Mouse (Mus musculus) MN1 (cell line): ENCODE data around the gene Thsd4.
"Not testable (repeated sequence)": the region's sequence is repeated elsewhere in the genome, so short reads cannot be mapped to it uniquely, and the experiment has no call there.

Experiments
- DNase-seq: peaks from one replicate; pipeline ENCODE4 v3.0.0-alpha.2; 2016; ENCODE audit warnings: low spot score

The Thsd4 gene

DNA sequence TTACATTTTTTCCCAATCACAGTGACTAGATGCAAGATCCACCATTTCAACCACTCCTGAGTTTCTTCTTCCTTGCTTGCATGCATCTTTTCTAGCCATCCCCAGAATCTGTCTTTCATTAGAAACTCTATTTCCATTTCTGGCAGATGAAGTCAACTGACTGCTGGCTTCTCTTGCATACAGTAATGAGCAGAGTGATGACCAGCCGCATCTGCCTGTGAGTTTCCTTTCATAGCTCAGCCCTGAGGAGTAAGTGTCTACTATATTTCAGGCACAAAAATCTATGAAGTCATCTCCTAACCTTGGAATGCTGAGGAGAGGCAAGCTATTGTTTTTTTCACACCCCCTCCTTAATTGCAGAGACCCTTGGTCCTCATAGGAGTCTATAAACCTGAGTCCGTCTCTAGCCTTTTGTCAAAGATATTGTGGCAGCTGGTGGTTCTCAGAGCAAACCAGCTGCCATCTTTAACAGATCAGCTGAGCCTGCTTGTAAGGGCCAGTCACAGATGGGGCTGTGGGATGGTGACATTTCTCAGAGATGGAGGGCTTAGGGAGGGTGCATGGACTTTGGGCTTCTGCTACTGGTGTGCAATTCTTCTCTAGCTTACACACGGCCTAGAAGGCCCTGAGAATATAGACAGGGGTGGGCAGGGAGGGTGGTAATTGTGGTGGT, 535.8 kb downstream of the Thsd4 start:
- no peak for DNase-seq

DNA sequence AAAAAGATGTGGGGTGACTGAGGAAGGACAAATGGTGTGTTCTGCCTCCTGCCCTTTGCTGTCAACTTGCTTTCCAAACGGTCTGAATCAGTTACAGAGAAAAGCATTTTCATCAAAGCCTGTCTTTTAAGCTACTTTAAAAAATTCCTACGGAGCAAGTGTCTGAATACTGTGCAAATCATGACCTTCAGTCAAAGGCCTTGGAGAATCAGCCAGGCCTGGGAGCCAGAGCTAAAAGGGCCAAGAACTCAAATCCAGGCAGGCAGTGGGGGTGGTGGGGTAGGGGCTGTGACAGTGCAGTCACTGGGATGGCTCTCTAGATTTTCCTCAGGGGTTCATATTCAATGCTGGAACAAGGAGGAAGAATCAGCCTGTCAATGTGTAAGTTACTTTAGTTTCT, 540.7 kb downstream of the Thsd4 start:
- no peak for DNase-seq

DNA sequence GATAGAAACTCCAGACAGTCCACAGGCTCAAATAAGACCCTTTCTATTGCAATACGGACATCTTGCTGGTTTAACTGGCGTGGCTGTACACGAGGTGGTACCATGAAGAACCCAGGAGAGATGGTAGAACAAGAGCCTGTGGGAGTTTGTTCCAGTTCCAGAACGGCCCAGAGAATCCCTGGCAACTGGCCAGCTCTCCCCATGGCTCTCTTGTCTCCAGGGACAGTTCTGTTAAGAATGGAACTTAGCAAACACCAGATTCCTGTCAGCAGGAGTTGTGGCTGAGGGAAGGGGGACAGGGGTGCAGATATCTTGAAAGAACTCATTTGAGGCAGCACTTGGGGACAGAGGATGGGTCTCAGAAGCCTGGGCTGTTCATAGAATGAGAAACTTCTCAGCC, 550.6 kb downstream of the Thsd4 start:
- DNase-seq: no peak

DNA sequence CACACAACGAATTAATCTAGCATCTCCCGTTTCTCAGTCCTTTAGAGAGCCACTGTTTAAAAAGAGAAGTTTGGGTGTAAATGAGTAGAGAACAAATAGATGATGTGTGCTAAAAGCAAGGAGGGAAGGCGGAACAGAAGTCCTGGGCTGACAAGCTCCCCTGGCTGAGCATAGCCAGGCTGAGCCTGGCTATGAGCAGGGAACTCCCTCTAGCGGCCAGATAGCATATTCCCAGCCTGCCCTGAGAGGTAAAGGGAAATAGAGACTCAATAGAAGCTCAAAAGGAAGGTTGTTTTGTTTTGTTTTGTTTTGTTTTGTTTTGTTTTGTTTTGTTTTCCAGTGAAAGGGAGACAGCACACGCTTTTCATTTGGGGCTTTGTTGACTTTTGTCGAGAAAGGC, 552.5 kb downstream of the Thsd4 start:
- peak; percentile 71 for DNase-seq

DNA sequence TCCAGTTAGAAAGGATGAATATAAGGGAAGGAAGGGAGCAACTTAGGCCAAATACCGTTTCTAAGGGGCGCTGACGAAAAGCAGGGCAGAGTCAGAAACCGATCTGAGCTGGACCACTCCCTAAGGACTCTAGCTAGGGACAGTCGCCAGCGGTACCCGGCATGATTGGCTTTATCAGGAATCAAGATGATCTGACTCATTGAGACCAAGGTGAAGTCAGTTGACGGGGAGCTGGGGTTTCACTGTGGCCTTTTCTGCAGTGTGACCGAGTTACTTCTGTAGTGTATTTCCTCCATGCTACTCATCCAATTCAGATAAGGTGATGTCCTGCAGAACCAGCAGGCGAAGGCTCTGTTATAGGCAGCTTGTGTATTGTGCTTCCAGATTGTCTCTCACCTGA, 556.8 kb downstream of the Thsd4 start:
- DNase-seq: no peak

DNA sequence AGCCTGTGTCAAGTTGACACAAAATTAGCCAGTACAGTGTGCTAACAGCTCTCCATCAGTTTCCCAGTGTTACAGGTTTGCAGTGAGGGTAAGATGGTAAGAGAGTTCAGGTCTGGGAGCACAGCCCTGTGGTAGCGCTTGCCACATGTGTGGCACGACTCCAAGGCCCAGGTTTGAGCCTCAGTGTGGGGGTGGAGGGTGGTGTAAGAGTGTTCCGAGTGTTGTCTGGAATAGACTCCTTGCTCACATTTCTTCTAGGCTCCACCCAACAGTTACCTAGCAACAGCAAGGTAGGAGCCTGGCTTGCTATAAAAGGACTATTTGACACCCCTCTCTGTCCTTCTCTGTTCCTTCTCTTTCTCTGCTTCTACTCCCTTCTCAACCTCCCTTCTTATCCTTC, 557.5 kb downstream of the Thsd4 start:
- no peak for DNase-seq

DNA sequence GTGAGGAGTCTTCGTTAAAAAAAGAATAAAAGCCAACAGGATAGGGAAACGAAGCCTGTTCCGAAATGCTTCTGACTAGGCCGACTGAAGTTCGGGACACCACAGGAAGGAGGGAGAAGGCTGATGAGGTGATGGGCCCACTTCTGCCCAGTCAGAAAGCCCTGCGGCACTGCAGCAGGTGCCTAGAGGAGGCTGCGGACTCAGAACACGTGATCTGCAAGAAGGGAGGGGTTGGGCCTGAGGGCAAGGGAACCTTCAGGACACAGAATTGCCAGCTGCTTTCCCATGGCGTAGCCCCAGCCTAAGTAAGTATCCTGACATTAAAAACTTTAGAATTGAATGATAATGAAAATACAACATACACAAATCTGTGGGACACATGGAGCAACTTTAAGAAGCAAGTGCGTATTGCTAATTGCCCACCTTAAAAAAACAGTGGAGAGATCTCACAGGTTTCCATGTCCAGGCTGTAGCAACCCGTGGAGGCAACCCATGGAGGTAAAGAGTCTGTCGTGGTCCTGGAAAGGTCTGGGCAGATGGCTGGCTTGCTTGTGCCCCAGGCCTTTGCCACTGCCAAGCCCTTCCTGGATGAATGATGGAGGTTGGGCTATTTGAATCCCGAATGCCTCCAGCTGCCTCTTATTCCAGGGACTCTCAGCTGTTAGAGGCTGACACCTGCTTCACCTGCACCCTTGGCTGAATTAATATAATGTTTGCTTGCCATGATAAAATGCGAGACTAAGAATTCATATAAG, 560.5 kb downstream of the Thsd4 start:
- peak; percentile 22 for DNase-seq

DNA sequence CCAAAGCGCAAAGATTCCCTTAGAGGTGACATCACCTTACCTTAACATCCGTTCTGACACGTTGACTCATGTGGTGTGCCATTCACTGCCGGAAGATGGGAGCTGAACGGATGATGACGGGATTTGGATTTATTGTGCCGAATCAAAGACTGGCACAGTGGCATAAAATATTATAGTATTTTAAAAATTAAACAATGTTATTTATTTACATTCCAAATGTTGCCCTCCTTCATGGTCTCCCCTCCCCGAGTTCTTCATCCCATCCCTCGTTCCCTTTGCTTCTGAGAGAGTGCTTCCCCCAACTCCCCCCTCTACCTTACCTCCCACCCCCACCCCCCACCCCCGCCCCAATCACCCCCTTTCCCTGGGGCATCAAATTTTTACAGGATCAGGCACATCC, 561.3 kb downstream of the Thsd4 start, which contains the start of gene Nr2e3:
Gene Nr2e3, minus strand, starts transcription at position 101 of the 400 bp plus-strand sequence.
- DNase-seq: no peak

DNA sequence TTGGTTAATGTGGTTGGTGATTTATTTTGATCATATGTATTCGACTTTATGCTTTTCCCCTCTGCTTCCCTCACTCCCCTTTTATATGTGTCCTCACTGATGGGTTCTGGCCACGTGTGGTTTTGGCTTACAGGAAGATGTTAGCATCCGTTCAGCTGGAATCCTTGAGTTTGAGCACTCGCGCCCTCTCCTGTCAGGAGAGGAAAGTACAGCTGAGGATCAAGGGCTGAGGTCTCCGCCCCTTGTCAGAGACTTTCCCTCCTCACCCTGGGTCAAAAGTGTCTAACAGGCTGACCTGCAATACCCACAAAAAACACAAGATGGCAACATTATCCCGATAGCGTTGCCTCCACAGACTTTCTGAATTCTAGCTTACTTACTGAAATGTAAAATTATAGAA, 562.6 kb downstream of the Thsd4 start:
- peak; percentile 89 for DNase-seq

DNA sequence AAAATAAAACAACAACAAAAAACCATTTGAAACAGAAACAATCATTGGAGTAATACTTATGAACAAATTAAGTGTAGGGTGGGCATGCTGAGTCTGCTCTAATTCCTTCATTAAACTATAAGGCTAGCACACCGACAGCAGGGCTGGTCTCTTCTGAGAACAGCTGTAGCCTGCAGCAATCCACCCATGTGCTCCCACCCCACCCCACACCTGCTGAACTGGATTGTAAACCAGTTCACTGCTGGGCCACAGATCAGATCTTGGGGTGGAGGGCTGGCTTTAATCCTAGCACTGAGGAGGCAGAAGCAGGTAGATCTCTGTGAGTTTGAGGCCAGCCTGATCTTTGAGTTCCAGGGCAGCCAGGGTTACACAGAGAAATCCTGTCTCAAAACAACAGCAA, 563.7 kb downstream of the Thsd4 start:
- not testable (repeated sequence) for DNase-seq

DNA sequence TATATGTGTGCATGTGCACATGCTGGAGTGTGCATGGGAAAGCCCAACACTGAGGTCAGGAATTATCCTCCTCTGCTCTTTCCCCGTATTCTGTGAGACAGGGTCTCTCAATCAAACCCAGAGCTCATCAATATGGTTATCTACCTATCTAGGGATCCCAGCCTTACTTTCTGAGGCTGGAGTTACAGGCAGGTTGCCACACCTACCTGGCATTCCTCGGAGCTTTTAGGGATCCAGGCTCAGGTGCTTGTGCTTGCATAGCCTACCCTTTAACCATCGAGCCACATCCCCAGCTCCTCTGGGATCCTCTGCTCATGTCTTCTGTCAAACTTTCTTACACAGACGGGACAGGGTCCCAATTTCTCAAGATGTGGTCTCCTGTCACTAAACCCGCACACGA, 565.4 kb downstream of the Thsd4 start:
- no peak for DNase-seq

DNA sequence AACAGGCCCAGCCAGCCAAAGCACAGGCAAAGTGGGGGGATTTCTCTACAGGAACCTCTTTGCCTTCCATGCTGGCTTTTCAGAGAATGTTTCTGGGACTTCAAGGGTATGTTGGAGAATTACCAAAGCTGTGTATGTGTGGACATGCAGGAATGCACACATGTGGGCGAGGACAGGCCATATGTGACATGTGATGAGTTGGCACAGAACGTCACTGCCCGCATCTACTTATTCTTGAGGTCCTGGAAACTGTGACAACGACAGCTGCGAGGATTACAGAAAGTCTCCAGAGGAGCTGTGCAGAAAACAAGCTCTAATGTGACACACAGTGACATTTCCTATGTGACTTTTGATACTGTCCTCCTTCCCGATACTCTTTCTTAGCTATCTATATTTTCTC, 566.2 kb downstream of the Thsd4 start:
- no peak for DNase-seq

DNA sequence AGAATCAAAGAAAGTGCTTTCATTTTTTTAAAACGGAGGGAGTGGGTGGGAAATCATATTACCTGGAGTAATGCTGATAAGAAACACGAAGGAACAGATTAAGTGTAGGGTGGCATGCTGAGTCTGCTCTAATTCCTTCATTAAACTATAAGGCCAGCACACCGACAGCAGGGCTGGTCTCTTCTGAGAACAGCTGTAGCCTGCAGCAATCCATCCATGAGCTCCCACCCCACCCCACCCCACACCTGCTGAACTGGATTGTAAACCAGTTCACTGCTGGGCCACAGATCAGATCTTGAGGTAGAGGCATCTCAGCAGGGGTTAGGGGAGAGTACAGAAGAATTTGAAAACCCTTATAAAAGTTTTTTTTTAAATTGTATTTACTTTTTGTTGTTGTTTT, 566.6 kb downstream of the Thsd4 start:
- no peak for DNase-seq

DNA sequence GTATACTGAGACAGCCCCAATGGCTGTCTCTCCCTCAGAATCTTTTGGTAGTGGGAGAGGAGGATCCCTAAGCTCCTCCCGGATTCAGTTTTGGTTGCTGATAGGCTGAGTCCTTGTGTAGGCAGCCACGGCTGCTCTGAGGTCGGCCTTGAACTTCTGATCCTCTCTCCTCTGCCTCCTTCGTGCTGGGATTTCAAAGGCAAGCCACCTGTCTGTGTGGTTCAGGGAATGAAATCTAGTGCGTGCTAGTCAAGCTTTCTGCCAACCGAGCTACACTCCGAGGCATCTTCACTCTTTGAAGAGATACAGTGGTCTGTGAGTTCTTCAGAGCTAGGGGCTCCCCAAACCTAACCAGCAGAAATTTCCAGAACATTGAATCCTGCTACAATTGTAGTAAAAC, 568.3 kb downstream of the Thsd4 start:
- no peak for DNase-seq

DNA sequence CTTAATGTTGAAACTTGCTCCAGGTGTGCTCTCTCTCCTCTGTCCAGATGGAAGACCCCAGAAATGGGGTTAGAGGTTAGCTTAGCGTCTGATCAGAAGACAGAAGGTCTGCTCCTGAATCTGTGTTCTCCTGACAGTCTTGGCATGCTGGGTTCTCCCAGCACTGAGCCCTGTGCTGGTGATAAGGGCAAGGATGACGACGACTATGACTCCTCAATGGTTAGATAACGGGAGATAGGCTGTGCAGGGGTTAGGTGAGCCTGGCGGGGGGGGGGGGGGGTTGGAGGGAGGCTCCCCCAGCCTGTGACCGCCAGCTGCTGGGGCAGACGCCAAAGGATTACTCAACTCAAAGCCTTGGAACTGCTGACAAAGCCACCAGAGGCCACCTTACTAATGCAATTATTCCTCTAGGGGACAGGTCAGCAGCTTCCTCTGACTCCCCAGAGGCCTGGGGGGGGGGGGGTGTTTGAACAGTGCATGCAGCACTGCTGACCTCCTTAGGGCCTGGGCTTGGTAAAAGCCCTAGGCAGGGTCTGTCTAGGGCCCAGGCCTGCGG, 569.3 kb downstream of the Thsd4 start:
- peak; percentile 14 for DNase-seq

DNA sequence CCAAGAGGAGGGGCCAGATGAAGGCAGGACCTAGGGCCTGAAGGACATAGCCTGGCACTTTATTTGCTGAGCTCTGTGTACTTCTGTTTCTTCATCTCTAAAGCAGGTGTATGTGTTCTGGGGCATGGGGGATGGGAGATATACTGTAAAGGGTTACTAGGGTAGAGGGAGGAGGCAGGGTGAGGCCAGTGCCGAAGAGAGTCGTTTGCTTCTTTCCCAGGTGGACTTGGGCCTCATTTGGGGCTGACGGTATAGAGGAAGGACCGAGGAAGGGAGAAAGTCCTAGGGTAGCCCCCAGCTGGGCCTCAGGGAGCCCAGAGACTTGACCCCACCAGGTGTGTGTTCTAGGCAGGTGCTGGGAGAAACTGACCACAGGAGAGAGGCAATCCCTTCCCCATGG, 569.9 kb downstream of the Thsd4 start:
- no peak for DNase-seq

DNA sequence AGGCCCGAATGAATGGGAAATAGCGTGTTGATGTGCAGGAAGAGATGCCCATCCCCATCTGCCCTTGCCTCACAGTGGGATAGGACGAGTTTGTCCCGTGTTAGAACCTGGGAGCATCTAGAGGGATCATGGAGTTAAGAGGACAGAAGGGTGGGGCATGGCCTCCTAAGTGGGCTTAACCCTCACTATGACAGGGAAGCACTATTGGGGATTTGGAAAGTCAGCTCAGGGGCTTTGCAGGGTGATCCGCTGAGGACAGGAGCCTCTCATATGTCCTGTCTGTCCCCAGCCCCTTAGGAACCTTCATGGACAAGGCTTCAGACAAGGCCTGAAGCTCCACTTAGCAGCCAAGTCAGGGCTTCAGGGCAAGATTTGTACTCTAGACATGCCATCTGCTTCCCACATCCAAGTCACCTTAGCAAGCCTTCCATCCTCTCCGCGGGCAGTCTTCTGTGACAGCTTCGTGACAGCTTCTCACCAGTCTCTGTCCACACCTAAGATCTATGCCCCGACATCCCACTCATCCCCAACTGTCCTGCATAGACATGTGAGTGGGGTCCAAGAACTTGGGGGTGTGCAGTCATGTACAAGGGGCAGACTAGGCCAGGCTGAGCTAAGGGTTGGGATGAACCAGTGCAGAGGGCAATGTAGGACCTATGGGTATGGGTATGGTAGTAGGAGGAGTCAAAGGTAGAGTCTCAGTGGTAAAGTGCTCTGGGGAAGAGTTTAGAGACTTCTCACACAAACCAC, 570.7 kb downstream of the Thsd4 start:
- DNase-seq: no peak

DNA sequence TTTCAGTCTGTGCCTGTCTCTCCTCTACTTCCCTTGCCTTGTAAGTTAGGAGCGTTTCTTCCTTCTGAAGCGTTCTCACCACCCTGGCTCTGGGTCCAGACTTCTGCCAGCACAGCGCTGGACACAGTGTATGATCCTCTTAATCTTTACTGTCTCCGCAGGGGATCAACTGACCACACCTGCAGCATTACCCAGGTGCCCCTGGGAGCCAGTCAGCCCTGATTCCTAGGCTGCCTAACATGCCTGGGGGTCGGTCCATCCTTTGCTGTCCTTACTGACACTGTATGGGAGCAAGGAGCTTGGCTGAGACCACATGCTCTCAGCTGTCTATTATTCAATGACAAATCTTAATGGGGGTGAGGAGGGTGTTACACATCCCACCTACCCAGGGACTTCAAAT, 571.9 kb downstream of the Thsd4 start:
- DNase-seq: no peak

DNA sequence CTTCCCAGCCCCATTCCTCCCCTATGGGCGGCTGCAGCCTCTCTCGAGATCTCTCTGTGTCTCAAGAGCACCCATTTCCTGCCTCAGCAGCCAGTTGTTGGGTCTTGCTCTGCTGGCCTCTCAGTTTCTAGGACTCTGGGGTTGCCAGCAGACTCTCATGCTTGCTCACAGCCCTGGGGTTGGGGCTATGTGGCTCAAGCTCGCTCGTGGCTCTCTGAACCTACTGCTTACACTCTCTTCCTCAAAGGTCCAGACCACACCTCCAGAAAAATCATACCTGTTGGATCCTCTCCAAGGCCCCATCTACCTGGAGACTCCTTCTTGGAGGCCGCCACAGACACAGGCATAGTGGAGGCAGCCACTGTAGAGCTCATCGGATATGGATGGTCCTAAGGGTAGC, 572.3 kb downstream of the Thsd4 start:
- no peak for DNase-seq

DNA sequence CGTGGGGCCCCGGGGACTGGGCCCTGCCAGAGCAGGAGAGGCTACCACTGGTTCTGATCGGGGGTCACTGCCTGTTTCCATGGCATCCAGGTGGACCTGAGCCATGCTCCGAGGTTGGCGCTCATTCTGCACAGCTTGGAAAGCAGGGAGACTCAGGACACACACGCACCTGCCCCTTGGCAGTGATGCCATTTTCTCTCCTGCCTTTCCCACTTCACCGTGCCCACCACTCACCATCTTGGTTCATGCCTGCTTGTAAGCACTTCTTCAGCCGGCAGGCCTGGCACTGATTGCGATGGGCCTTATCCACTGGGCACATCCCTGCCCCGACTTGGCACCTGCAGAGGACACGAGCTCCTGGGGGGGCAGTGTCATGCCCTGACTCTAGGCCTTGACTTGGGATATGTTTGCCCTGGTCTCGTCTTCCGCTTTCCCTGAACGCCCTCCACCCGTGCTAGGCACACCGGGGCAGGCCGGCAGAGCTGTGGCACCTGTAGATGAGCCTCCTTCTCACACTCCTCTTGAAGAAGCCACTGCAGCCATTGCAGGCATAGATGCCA, 573.1 kb downstream of the Thsd4 start:
- DNase-seq: no peak

DNA sequence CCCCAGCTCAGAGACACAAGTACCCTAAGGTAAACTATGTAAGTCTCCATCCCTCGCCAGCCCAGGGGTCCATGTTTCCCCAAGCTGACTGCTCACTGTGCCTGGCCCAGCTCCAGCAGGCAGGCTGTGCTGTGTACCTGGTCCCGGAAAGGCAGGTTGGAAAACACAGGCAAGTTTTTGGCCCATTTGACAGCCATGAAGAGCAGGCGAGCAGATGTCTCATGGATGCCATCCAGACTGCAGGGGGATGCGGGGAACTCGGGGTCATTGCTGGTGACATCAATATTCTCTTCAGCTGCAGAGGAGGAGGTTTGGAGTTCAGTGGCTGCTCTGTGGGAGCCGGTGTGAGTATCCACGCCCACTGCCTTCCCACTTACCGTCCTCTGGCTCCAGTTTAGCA, 573.6 kb downstream of the Thsd4 start:
- no peak for DNase-seq

DNA sequence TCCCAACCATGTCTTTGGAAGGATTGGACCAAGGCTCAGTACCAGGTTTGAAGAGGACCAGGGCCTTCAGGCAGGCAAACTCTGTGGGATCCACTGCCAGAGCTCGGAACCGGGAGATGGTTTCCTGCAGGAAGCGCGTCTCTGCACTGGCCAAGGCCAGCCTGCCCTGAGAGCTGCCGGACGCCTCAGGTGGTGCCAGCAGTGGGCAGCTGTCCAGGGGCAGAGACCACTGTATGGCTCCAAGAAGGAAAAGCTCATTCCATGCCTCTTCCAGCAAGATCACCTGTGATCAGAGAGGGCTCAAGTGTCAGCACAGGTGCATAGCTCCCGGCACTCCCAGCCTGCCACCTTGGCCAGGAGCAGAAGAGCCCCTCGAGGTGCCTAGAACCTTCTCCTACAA, 574.6 kb downstream of the Thsd4 start:
- no peak for DNase-seq

DNA sequence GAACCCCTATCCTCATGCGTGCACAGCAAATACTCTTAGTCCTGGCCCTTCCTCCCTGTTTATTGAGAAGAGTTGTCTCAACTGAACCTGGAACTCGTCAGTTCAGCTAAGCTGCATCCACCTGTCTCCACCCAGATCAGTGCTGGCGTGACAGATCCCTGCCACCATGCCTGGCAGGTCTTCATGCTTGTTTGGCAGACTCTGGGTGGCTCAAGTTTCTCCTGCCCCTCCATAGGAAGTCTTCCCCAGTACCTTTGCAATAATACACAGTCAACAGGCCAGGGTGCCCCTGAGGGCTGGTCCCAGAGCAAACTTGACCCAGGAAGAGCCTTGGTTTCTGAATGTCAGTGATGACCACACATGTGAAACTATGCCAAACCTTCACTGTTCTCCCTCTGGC, 576.6 kb downstream of the Thsd4 start:
- no peak for DNase-seq
